Mouse (Mus musculus) adrenal gland (tissue): Measurements from ENCODE around the gene Gm11237.
"Not testable (repeated sequence)": the region's sequence is repeated elsewhere in the genome, so short reads cannot be mapped to it uniquely, and the experiment has no call there.

ENCODE experiments used
- intact Hi-C: fragments of 180-260 bp; cut with DNase I; formaldehyde crosslinking; loops from one replicate; pipeline ENCODE4 v1.15.1; 2025
- long read RNA-seq, 2 experiments: library from polyadenylated mRNA; unstranded; transcript quantifications; one replicate each; pipeline ENCODE4 v2.0.0; 2020; ENCODE audit warnings: borderline replicate concordance in 1 of 2; ENCODE audit not compliant: insufficient replicate concordance in 1 of 2

Gene Gm11237
- long read RNA-seq, experiment 1 = 0 reads
- long read RNA-seq, experiment 2 = 0 reads

- intact Hi-C loops = not testable (repeated sequence)
Observed at GRCm38 (mm10) chr4:73622684-73623083, at the start of gene Gm11237. Gm11237 (plus strand) TSS chr4:73622984.

GRCm38 (mm10) chr4:73599248-73599647 lies 23.5 kb upstream of the Gm11237 start:
- intact Hi-C loops = no loop called here

- intact Hi-C loops = not testable (repeated sequence)
Observed at GRCm38 (mm10) chr4:73607581-73607980, 15.2 kb upstream of the Gm11237 start, which contains the start of gene Gm11238. Gm11238 (plus strand) TSS chr4:73607881.

- intact Hi-C loops = not testable (repeated sequence)
Observed at GRCm38 (mm10) chr4:73637821-73638220, 15.0 kb downstream of the Gm11237 start, which contains the start of gene Gm11236. Gm11236 (plus strand) TSS chr4:73638121.

- intact Hi-C loops = not testable (repeated sequence)
Observed at GRCm38 (mm10) chr4:73661864-73662263, 39.1 kb downstream of the Gm11237 start.

GRCm38 (mm10) chr4:73668054-73668453 lies 45.3 kb downstream of the Gm11237 start, which contains the start of gene Gm11239:
Gm11239 (plus strand) TSS chr4:73668354.
- intact Hi-C loops = not testable (repeated sequence)
